Mouse (Mus musculus): ENCODE results near the gene Tspan4. TPM values are rescaled to one million over a fixed set of nuclear protein-coding genes. Genes with fewer than 3 reads are reported as not detected.

Tspan4 gene
- total RNA-seq, 4 experiments from 2014 or later = 8.1 to 15.1 (median 11.9) TPM

DNA sequence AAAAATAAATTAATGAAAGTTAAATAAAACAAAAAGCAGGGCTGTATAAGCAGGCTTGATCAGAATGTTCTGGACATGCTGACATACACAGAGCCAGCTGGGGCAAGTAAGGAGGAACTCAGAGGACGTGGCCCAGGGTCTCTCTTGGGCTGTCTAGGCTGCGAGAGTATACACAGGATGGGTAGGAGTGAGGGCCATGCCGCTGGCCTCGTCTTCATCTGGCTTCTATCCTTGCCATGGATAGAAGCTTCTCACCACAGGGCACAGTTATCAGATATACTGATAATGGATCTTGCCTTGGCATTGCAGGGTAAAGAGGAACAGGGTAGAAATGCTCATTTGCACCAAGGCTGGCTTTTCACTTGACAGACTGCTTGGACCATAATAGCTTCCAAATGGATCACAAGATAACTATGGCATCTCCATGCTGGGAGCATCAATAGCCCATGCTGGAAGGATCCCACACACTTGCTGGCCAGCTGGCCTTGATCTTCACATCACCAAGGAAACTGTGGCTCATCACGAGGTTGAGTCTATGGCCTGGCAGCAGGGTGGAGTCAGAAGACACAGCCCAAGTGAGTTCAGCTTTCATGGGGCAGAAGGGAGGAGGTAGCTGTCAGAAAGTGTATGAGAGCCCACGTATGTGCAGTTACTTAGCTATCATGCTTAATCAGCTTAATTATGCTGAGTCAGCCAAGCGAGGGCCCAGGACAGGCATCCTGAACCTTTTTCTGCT, 26.9 kb downstream of the Tspan4 start:
- no peak for DNase-seq (ENCODE audit: low spot score in 2 of 2)

DNA sequence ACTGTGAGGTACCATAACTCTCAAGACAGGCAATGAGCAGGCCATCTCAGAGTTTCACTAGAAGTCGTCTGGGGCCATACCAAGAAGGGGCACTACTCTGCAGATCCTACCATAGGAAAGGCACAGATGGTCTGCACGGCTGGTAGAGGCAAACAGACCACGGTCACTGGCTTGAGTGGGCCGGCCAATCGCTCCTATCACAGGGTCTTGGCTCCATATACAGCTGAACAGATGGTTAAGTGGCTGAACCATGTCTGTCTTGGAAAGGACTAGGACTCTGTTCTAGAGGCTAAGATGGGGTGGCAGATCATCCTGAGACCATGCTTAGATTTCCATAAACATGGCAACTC, 27.5 kb downstream of the Tspan4 start:
- no peak for DNase-seq (ENCODE audit: low spot score in 2 of 2)

DNA sequence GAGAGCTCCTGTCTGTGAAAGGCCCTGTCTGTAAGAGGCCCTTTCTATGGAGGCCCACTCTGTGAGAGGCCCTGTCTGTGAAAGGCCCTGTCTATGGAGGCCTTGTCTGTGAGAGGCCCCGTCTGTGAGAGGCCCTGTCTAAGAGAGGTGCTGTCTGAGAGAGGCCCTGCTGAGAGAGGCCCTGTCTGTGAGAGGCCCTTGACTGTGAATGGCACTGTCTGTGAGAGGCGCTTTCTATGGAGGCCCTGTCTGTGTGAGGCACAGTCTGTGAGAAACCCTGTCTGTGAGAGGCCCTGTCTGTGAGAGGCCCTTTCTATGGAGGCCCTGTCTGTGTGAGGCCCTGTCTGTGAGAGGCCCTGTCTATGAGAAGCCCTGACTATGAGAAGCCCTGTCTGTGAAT, 31.2 kb downstream of the Tspan4 start:
- no peak for DNase-seq (ENCODE audit: low spot score in 2 of 2)

DNA sequence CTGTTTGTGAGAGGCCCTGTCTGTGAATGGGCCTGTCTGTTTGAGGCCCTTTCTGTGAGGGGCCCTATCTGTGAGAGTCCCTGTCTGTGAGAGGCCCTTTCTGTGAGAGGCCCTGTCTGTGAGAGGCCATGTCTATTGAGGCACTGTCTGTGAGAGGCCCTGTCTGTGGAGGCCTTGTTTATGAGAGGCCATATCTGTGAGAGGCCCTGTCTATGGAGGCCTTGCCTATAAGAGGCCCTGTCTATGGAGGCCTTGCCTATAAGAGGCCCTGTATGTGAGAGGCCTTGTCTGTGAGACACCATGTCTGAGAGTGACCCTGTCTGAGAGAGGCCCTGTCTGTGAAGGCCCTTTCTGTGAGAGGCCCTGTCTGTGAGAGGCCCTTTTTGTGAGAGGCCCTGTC, 33.1 kb downstream of the Tspan4 start:
- DNase-seq (ENCODE audit: low spot score in 2 of 2) = no peak

DNA sequence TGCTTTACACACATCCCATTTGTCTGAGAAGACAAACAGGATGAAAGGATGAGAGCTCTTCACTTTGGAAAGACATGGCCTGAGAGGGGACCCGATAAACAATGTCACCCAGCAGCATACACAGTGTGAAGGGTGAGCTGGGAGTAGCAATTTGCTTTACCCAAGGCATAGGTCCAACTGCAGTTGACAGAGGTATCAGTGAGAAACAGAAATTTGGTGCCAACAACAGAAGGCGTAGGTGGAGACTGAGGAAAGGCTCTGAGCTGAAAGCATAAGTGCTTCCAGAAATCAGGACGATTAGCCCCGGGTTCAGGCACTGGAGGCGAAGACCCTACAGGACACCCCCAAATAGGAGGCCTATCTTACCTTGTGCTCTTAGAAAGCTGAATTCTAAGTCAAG, 35.2 kb downstream of the Tspan4 start:
- DNase-seq (ENCODE audit: low spot score in 2 of 2) = no peak

DNA sequence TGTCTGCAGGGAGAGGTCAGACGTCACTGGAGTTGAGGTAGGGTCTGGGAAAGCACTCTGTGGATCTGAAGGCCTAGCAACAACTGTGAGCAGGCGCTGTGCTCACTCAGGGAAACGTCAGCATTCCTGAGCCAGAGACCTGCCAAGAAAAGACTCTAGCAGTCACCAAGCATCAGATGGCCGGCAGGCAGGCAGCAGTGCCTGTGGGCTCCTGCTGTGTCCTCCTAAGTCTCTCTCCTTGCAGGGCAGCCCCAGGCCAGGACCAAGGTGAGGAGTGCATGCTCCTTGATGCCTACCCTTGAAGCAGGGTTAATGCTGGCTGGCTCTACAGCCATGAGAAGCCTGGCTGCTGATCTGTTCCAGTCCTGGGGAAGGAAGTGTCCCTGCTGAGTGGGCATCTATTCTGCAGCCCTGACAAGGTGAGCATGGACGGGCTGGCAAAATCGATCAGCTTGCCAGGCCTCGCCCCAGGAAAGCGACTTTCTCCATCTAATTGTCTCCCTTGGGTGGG, 35.7 kb downstream of the Tspan4 start:
- DNase-seq (ENCODE audit: low spot score in 2 of 2) = no peak

DNA sequence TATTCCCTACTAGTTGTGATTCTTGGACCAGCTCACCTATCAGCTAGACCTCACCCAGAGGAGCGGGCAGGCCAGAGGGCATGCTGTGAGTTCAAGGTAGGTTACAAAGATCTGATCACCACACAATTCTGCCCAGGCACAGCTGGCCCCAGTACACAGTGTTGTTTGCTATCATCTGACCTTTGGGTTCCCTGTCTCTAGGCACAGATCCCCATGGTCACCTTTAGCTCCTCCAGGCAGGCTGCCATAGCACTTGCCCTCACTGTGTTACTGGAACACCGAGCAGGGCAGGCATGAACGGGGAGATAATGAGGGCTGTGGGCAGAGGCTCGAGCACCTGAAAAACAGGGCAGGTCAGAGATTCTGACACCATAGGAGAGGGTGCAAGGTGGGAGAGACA, 42.6 kb downstream of the Tspan4 start:
- DNase-seq (ENCODE audit: low spot score in 2 of 2) = no peak

DNA sequence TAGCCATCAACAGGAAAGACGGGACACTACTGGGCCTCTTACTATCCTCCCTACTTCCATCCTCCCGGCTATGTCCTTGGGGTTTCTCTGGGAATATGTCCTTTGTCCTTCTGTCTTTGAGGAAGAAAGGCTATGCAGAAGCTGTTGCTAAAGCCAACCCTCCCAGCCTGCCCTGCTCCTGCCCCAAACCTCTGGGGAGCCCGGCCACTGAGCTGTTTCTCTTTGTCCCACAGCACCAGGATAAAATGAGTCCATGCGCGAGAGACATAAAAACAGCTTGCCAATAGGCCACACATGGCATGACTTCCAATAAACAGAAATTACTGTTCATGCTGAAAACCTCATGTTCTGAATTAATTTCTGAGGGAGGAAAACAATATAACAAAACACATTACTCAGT, 43.3 kb downstream of the Tspan4 start:
- no peak for DNase-seq (ENCODE audit: low spot score in 2 of 2)

DNA sequence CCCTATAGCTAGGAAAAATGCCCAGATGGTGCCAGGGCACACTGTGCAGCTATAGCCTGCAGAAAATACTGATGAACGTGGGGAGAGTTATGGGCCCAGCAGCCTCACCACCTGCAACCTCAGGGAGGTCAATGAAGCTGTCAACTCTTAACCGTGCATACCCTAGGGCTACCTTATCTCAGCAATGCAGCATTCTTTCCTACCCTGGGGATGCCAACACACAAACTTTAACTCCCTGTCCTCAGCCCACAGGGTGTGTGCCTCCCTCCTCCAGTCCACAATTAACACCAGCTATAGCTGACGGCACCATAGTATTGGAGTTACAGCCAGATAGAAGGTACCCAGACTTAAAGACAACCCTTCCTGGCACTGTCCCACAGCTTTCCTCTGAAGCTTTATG, 43.9 kb downstream of the Tspan4 start:
- no peak for DNase-seq (ENCODE audit: low spot score in 2 of 2)

DNA sequence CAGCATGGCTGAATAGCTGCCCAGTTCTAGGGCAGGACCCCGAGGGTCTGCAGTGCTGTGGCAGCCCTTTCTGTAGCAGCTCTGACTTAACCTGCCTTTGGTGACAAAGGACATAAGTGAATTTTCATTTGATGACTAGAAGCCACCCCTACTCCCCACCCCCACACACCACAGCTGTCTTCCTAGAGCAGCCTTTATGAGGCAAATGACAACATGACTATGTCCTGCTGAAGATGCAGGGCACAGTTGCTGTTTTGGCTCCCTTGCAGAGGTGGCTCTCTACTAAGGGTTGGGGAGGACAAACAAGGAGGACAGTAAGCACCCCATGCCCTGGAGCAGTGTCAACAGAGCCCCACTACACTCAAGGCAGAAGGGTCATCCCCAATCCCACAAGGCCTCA, 44.8 kb downstream of the Tspan4 start:
- DNase-seq (ENCODE audit: low spot score in 2 of 2) = no peak

DNA sequence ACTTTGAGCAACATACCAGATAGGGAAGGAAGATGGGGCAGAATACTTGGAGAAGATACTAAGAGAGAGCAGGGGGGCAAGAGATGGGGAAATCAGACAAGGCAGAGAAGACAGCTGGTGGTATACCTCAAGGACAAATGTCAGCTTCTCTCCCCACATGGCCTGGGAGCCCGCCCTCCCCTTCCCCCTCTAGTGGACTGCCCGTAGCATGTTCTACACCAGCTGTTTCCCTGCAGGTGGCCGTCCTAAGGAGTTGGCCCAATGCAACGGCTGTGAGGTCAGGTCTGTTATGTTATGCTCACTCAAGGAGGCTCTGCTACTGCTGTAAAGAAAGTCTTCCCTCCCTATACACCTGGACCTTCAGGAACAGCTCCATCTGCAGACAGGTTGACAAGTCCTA, 48.0 kb downstream of the Tspan4 start:
- no peak for DNase-seq (ENCODE audit: low spot score in 2 of 2)

DNA sequence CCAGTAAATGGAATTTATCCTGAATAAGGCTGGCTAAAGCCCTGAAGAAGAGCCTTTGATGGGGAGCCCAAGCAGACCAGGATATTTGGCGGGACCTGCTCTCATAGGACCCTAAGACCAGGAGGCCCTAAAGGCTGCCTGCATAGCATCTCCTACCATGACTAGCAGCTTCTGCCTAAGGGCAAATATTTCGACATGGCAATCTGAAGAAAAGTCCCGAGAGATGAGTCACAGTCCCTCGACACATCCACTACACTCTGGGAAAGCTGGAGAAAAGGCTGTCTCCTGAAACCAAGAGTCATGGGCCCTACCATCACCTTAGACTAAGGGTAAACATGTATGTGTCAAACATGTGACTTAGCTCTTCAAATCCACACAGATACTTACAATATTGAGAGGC, 49.2 kb downstream of the Tspan4 start:
- no peak for DNase-seq (ENCODE audit: low spot score in 2 of 2)

DNA sequence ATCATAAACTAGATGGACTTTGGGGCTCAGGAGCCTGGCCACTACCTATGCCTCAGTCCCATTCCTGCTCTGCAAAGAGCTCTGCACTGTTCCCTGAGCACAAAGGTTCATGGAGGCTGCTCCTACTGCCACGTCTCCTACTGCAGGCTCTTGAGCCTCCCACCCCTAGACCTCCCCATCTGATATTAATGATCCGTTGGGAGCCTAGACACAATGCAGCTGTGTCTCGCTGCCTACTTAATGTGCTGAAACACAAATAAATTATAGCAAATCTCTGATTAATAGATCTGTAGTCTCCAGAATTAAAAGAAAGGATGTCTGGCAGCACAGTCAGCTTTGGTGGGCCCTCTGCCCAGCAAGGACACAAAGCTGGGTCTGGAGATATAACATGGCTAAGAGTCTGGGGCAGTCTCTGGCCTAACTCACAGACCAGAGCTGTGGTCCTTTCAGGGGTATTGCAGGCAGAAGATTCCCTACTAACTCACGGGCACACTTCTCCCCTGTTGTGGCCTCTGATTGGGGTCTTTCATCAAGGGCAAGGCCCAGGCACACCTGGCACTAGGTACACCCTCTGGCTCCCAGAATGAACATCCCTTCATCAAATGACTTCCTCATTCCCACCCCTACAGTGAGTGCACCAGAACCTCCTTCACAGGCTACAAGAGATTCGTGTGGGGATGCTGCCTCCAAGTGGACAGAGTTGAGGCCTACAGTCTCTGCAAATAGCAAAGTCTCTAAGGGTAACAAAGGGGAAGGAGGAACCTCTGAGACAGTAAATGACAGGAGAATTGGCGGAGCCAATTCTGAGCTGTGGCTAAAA, 49.9 kb downstream of the Tspan4 start:
- peak; percentile 37 to 38 for DNase-seq (ENCODE audit: low spot score in 2 of 2)

DNA sequence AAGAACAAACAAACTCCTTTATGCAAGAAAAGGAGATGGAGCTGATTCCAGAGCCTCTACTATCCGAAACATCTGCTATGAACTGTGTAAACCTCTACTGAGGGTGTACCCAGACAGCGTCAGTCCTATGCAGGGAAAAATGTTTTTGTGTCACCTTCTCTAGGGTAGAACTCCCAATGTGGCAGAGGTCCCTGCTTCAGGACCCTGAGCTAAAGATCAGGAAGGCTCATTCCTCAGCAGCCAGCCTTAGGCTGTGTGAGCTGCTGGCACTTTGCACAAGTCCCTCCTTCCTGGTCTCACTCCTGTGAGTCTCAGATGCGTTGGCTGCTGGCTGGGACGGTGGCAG, 50.5 kb downstream of the Tspan4 start:
- no peak for DNase-seq (ENCODE audit: low spot score in 2 of 2)

DNA sequence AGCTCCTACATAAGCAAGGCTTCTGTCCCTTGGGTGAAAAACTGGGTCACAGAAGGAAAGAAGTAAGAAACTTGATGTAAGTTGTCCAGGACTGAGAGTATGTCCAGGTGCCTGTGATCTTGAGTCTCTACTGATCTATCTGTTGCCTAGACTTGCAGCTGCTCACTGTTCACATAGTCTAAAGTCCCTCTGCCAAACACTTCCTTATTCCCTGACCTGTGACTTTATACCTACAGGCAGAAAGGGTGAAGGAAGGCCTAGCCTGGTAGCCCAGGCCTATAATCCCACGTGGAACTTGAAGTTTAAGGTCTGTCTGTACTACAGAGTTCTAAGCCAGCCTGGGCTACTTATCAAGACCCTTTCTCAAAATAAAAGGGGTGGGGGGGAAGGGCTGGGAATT, 60.5 kb downstream of the Tspan4 start:
- no peak for DNase-seq (ENCODE audit: low spot score in 2 of 2)

DNA sequence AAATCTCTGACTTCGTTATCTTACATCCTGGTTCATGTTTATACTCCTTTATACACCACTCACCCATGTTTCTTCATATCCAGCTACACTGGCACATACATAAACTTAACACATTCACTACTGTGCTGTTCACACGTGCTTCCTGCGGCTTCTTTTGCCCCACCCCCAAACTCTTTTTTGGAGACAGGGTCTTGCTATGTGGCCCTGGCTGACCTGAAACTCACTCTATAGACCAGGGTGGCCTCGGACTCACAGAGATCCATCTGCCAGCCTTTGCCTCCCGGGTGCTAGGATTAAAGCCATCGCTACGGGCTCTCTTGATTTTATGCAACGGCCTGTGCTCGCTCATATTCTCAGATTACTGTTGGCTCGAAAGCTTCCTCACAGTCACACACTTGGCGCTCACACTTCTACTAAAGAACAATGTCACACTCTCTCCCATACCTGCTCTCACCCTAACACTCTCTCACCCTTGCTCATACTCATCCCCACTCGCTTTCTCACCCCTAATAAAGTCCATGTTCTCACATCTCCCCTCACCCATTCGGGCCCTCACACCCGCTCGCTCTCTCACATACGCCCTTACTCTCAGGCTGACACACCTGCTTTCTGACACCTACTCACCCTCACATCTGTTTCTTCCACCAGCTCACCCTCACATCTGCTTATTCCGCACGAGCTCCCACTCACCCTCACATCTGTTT, 64.0 kb downstream of the Tspan4 start:
- DNase-seq (ENCODE audit: low spot score in 2 of 2) = no peak

DNA sequence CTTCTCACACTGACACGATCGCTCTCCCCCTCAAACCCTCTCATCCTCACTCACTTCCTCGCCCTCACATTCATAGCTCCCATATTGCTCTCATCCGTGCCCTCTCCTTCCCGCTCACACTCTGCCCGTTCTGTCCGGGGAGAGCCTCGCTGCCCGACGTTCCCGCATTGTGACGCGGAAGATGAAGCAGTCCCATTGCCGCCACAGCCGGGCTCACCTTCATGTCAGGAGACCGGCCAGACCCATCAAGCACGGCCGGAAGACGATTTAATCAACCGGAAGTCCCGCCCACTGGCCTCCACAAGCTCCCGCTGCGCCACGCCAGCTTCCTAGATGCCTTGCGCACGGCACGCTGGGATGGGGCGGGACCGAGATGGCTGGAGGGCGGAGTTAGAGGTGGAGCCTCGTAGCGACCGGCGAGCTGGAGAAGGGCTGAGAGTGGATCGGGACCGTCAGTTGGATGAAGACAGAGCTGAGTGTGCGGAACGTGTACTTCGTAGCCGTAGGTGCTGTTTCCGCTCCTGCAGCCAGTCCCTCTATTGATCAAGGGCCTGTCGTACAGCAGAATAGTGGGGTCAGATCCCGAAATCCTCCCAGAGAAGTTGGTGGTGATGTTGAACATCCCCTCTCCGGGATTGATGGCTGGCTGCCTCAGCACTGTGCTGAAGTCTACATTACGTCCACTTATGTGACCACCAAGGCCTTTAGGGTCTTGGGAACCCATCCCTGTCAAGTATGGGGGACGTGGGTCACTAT, 64.7 kb downstream of the Tspan4 start, which contains the start of gene Chid1:
TSS of gene Chid1 (minus strand) at position 302 of the 756 bp plus-strand sequence.
- peak; percentile 96 to 98 for DNase-seq (ENCODE audit: low spot score in 2 of 2)

DNA sequence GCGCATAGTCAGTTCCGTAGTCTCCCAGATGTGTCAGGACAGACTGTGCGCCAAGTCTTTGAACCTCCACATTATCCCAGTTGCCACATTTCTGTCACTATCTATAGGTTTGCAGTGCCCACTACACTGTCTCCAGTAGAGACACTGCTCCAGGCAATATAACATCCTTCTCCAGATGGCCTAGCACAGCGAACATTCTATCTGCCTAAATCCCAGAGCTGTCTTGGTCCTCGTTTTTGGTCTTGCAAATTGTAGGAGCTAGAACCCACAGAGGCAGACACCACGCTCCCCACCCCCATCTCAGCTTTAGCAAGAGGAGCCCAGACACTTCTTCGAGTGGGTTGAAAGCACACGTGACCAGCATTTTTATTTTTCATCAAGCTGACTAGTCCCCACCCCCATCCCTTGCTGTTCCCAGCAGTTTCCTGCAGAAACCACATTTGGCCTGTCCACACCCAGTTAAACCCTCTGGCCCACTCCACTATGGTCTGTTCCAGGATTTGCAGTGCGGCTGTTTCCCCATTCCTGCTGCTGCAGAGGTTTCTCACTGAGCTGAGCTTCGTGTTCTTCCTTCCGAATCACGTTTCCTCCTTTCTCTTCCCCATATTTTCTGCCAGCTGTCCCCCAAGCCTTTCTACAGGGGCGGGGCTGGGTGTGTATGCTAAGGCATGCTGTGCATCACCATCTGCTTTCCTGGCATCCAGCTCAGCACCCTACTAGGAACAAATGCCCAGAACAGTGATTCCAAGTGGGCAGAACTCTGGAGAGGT, 65.5 kb downstream of the Tspan4 start:
- DNase-seq (ENCODE audit: low spot score in 2 of 2) = peak; percentile 37 to 43

DNA sequence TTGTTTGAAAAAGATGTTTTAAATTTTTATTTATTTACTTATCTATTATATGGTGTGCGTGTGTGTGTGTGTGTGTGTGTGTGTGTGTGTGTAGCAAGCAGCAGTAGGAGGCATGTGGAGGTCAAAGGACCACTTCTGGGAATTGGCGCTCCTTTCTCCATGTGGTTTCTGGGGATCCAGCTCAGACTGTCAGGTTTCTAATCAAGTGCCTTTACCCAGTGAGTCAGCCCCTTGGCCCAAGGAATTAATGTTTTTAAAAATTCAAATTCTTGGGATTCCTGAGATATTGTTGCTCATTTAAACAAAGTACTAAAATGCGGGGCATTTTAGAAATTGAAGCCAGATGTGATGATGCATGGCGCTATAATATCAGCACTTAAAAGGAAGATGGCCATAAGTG, 66.6 kb downstream of the Tspan4 start:
- no peak for DNase-seq (ENCODE audit: low spot score in 2 of 2)

DNA sequence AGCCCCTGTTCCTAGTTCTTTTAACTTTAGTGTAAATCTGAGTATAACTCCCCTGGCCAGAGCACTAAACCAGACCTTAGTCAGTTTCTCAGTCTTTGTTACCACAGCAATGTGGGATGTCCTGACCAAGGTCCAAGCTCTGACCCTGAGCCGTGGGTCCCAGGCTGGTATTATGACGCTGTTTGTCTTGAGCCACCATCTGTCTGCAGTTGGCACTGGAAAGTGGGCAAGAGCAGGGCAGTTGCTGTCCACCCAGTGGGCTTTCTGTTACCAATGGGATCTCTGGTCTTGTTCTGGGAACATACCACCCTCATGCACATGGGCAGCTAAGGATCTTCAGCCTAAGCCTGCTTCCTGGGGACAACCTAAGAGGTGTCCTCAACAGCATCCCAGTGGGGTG, 67.5 kb downstream of the Tspan4 start:
- DNase-seq (ENCODE audit: low spot score in 2 of 2) = no peak
